Mouse (Mus musculus) neural tube, embryonic 13.5 days (tissue): Measurements from ENCODE around the gene Gm44596. TPM values are rescaled to one million over a fixed set of nuclear protein-coding genes. Genes with fewer than 3 reads are reported as not detected.

Experiments
- polyA plus RNA-seq: library from polyadenylated mRNA; unstranded; fragments of >200 nt; fragmentation: Nextera tagmentation; extraction: Ambion mirVana; gene quantifications from 2 replicates; pipeline ENCODE4 v1.2.1, GENCODE M21; 2015

The Gm44596 gene
- polyA plus RNA-seq, 1 experiment from 2014 or later: not detected

Other genes starting within 250 kb of the Gm44596 start
- gene Tspan9, start 231.9 kb upstream of the Gm44596 start, polyA plus RNA-seq: 38.5 and 43.5 TPM in 2 replicates
- gene Tead4, start 74.7 kb upstream of the Gm44596 start, polyA plus RNA-seq: 0.95 and 1.2 TPM in 2 replicates
- gene Tulp3, start 19.7 kb upstream of the Gm44596 start, polyA plus RNA-seq: 20.8 and 21.0 TPM in 2 replicates
- gene Rhno1, start 12.6 kb upstream of the Gm44596 start, polyA plus RNA-seq: 101 and 115 TPM in 2 replicates
- 7.2 and 9.4 TPM in 2 replicates for gene Foxm1, start 12.5 kb upstream of the Gm44596 start, polyA plus RNA-seq
- gene Tex52, start within 50 bp of the Gm44596 start, polyA plus RNA-seq: 0.53 TPM in 1 of 2 replicates, not detected in the other
- 7.1 and 8.6 TPM in 2 replicates for gene Nrip2, start 23.8 kb downstream of the Gm44596 start, polyA plus RNA-seq
- 41.4 and 45.7 TPM in 2 replicates for gene Itfg2, start 49.4 kb downstream of the Gm44596 start, polyA plus RNA-seq
- gene Fkbp4, start 63.2 kb downstream of the Gm44596 start, polyA plus RNA-seq: 339 and 363 TPM in 2 replicates
- gene Pzp, start 151.2 kb downstream of the Gm44596 start, polyA plus RNA-seq: 0.21 and 0.34 TPM in 2 replicates
- 0.91 and 1.4 TPM in 2 replicates for gene A2ml1, start 206.1 kb downstream of the Gm44596 start, polyA plus RNA-seq
- not detected in 2 replicates for gene Klrb1a, start 248.0 kb downstream of the Gm44596 start, polyA plus RNA-seq